Mouse (Mus musculus): ENCODE results near the gene Clec4n.
"Not testable (repeated sequence)": the region's sequence is repeated elsewhere in the genome, so short reads cannot be mapped to it uniquely, and the experiment has no call there.

Gene Clec4n

DNA sequence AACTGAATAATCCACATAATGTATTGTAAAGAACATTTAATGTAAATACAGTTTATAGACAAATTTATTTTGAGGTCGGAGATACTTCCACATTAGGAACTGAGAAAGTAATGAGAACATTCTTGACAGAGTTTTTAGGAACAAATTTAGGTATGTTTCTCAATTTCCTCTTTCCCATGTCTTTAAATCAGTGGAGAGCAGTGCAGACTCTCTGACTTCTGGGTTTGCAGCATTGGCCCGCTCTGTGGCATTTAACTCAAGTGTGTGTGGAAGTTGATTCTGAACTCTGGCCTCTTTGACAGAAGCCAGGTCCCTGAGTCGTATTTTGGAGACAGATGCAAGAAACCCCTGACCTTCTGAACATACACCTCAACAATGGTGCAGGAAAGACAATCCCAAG lies at the start of gene Clec4n:
TSS of gene Clec4n (plus strand) at position 200 of the 400 bp plus-strand sequence.
- no peak for DNase-seq (ENCODE audit: extremely low read depth, low read depth, low spot score)

- DNase-seq (ENCODE audit: extremely low read depth, low read depth, low spot score), result not testable (repeated sequence)
These were observed 44.8 kb upstream of the Clec4n start for GRCm38 (mm10) chr6:123184862-123185261.

GRCm38 (mm10) chr6:123207187-123208076 lies 22.2 kb upstream of the Clec4n start:
- DNase-seq (ENCODE audit: extremely low read depth, low read depth, low spot score), result no peak

DNA sequence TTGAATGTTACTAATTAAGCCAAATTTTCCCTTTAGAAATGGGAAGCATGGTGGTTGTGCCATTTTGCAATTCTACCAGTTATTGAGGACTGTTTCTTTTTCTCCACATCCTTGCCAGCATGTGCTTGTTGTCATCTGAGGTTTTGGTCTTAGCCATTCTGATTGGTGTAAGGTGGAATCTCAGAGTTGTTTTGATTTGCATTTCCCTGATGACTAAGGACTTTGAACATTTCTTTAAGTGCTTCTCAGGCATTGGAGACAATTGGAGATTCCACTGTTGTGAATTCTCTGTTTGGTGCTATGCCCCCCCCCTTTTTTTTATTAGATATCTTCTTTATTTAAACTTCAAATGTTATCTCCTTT lies 21.6 kb upstream of the Clec4n start:
- not testable (repeated sequence) for DNase-seq (ENCODE audit: extremely low read depth, low read depth, low spot score)

DNA sequence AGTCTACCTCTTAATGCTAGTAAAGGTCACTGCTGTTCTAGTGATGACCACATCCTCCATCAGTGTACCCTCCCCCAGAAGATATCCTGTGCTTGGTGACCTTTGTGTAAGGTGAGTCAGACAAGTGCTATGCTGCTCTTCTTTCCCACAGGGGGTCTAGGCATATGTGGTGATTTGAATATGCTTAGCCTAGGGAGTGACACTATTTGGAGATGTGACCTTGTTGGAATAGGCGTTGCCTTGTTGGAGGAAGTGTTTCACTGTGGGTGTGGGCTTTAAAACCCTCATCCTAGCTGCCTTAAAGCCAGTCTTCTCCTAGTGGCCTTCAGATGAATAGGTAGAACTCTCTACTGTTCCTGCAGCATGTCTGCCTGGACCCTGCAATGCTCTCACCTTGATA lies 17.9 kb upstream of the Clec4n start:
- DNase-seq (ENCODE audit: extremely low read depth, low read depth, low spot score), result no peak

DNA sequence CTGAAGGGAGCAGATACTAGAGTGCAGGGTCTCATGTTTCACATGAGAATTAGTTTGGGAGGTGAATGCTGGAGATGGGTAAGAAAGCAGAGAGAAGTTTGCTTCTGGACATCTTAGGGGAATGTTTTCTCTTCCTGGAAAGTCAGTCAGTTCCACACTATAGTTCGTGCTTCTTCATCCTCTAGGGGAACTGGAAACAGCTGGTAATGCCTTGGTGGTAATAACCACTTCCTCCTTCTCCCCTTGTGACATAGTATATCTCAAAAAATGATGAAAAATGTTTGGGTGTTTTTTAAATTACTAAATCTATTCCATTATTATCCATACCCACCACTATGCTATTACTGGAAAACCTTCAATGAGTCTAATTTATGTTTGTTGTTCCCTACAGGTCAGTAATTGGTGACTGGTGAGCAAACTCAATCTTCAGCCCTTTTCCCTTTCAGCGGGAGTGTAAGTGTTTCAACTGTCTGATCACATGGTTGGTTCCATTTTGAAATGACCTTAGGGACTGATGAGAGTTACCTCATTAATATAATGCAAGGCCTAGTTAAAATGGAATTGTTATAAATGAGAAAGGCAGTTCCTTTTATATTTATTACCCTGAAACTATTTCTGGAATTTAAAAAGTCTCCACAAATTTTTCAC lies 2.0 kb upstream of the Clec4n start:
- DNase-seq (ENCODE audit: extremely low read depth, low read depth, low spot score), result no peak

DNA sequence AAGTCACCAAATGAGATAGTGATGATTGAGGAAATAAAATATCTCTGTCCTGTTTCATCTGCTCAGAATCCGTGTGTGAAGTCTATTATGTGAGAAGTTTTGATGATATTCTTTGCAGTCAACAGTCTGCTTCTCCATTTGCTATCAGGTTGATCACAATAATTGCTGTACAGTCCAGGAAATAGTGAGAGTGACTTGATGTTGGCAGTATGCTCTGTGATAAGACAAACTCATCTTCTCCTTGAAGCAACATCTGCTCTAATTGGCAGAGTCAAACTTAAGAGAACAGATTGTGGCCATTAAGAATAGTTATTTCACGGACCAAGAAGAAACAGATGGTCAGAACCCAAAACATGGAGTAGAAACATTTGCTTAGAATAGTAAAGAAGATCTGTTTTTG lies 1.5 kb downstream of the Clec4n start:
- no peak for DNase-seq (ENCODE audit: extremely low read depth, low read depth, low spot score)

DNA sequence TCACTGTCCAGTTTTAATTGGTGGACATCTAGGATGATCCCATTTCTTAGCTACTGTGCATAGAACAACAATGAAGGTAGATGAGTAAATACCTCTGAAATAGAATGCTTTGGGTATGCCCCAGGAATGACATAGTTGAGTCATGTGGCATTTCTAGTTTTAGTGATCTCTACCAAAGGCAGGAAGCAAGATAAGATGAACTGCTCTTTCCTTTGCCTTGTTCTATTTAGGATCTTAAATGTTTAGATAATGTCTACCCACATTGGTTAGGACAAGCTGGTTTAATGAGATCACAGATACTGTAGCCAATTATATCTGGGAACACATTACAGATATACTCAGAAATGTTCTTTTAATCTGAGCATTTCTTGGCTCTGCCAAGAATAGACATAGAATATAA lies 7.9 kb downstream of the Clec4n start:
- no peak for DNase-seq (ENCODE audit: extremely low read depth, low read depth, low spot score)

DNA sequence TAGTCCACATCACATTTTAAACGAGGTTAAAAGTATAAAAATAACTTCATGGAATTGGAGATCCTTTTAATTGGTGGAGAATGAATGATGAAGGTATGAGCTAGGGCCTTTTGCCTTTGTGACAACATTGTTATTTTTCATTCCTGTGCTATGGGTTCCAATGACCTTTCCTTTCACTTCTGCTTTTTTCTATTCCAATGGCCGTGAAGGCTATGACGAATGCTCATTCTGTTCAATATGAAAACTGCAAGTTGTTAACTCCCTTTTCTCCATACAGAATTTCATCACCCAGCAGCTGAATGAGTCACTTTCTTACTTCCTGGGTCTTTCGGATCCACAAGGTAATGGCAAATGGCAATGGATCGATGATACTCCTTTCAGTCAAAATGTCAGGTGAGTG lies 14.6 kb downstream of the Clec4n start:
- DNase-seq (ENCODE audit: extremely low read depth, low read depth, low spot score), result no peak

DNA sequence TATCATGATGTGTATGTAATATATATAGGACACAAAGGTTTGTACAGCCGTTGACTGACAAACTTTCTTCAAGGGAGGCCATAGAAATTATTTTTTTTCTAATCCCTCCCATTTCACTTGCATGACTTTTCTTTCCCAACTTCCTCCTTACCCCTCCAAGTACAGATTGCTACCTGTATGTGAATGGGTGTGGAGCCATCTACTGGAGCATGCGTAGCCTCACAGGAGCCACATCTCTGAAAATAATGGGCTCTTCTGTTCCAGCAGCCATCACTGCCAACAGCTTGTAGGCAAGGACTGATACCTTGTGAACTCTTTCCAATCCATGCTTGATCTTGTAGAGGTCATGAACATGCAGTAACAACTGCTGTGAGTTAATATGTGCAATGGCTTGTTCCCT lies 19.2 kb downstream of the Clec4n start:
- DNase-seq (ENCODE audit: extremely low read depth, low read depth, low spot score), result not testable (repeated sequence)

DNA sequence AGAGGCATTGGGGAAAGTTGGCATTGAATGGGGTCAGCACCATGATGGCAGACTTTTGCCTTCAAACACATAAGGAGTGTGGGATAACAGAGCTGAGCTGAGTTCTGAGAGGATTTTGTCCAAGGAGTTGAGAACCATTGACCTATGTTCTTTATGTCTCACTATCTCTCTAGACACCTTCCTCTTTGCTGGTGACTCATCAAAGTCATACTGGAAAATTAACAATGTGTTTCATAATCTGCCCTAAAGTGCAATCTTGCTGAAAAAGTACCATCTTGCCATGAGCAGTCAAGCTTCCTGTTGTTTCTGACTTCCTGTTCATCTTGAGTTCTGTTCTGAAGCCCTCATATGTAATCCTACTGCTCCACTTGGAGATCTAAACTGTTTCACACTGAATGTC lies 23.1 kb downstream of the Clec4n start:
- no peak for DNase-seq (ENCODE audit: extremely low read depth, low read depth, low spot score)

- DNase-seq (ENCODE audit: extremely low read depth, low read depth, low spot score), result no peak
These were observed 29.3 kb downstream of the Clec4n start for GRCm38 (mm10) chr6:123258946-123259345.

- DNase-seq (ENCODE audit: extremely low read depth, low read depth, low spot score), result no peak
These were observed 30.4 kb downstream of the Clec4n start for GRCm38 (mm10) chr6:123259889-123260603.

- DNase-seq (ENCODE audit: extremely low read depth, low read depth, low spot score), result no peak
These were observed 31.2 kb downstream of the Clec4n start for GRCm38 (mm10) chr6:123260868-123261267.

GRCm38 (mm10) chr6:123261555-123262161 lies 32.0 kb downstream of the Clec4n start, which contains the start of gene Clec4d:
Gene Clec4d, plus strand, starts transcription at chr6:123262111.
- DNase-seq (ENCODE audit: extremely low read depth, low read depth, low spot score), result no peak

DNA sequence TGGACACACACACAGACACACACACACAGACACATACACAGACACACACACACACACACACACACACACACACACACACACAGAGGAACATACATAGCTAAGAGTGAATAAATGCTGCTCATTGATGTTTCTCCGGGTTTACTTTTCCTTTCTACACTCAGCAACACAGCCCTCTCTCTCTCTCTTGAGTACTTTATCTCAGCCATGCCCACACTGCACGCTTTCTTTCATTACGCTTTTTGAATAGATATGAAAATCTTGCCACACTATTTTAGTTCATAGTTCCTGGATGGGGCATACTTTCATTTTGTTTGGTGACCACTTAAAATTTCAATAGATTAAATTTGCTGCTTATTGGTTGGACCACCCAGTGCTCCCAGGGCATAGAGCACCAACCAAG lies 34.6 kb downstream of the Clec4n start:
- no peak for DNase-seq (ENCODE audit: extremely low read depth, low read depth, low spot score)

GRCm38 (mm10) chr6:123265809-123266208 lies 36.2 kb downstream of the Clec4n start:
- no peak for DNase-seq (ENCODE audit: extremely low read depth, low read depth, low spot score)

DNA sequence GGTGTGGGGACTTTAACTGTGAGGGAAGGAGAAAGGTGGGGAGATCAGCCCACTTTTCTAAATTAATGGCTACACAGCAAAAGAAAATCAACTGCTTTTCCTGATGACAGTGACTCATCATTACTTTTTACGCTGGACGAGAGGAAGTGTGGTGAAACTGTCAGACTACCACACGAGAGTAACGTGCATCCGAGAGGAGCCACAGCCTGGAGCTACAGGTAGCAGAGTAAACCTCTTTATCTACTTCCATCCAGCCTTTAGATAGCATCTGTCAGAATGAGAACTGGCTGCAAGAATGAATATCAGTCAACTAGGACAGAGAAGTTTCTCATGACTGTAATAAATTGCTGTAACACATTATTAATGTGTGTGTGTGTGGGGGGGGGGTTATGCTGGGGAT lies 37.3 kb downstream of the Clec4n start:
- DNase-seq (ENCODE audit: extremely low read depth, low read depth, low spot score), result no peak

DNA sequence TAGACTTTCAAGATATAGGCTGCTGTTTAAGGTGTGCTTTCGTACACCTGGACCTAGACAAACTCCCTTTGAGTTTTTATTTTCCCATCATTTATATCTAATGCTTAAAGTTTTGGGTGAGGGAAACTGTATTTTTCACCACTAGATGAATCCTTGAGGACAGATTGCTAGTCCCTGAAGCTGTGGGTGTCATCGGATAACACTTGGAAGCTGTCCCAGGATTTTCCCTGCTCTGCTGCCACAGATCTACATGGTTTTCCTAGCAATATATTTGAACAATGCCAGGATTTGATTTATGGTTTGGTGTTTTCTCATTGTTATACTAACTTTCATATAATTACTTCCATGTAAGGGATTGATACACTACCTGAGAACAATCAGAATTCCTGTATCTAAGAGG lies 49.8 kb downstream of the Clec4n start:
- DNase-seq (ENCODE audit: extremely low read depth, low read depth, low spot score), result no peak

GRCm38 (mm10) chr6:123286311-123286710 lies 56.7 kb downstream of the Clec4n start:
- DNase-seq (ENCODE audit: extremely low read depth, low read depth, low spot score), result no peak

DNA sequence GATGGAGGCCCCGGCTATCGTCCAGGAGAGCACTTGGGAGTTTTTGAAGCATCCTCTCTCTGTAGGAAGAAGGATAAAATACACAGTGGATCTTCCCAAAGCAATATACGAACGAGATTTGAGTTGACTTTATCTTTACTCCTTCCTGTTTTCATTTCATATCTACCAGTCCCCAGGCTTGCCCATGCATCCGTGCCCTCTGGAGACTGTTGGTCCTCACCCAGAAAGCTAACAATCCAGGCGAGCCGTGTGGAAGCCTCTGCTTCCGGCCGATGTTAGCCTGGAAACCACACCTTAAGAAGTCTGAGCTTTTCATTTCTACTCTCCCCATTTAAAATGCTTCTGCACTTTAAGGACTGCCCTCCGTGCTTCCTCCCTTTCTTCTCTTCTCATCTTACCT lies 59.3 kb downstream of the Clec4n start:
- DNase-seq (ENCODE audit: extremely low read depth, low read depth, low spot score), result no peak

Data from fat pad, adult 2 months (tissue).